Mouse (Mus musculus) MEL-GATA-1-ER (cell line): ENCODE data around the gene Cyp2f2.

ENCODE experiments used
- DNase-seq: peaks from one replicate; pipeline ENCODE4 v3.0.0-alpha.2; 2012; ENCODE audit warnings: low read depth; ENCODE audit errors: extremely low read depth

The Cyp2f2 gene

DNA sequence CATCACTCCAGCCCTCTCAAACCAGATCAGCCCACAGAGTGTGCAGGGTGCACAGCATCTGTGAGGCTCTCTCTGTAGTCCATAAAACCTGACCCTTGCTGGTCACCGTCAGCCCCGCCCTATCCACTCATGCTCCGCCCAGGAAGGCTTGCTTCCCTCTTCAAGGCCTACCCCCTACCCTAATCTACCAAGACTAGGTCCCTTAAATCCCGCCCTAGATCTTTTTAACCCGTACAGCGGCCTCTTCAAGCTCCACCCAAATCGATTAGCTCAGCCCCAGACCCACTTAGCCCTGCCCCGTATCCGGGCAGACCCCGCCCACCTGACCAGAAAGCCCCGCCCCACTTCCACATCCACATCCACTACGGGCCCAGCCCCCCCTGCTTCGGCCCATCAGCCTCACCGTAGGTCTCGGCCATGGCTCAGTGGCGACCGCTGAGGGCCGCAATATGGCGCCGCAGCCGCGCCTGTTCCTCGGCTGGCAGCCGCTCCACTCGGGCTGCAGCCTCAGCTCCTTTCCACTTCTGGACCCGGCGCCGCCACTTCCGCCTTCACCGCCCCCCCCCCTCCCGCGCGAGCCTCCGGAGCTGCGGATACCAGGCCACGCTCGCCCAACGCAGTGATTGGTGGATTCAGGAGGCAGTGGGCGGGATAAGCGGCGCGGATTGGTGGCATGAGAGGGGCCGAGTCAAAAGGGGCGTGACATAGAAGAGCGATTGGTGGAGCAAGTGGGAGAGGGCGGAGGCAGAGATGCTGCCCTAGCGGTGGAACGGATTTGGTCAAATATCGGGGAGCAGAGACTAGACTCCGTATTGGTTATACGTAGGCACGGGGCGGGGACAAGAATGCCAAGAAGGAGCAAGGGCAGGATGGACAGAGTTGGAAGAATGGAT is 58.9 kb downstream of the Cyp2f2 start, which contains the start of gene Rab4b:
Gene Rab4b, minus strand, starts transcription at position 573 of the 893 bp plus-strand sequence.
- DNase-seq: peak; percentile 97

DNA sequence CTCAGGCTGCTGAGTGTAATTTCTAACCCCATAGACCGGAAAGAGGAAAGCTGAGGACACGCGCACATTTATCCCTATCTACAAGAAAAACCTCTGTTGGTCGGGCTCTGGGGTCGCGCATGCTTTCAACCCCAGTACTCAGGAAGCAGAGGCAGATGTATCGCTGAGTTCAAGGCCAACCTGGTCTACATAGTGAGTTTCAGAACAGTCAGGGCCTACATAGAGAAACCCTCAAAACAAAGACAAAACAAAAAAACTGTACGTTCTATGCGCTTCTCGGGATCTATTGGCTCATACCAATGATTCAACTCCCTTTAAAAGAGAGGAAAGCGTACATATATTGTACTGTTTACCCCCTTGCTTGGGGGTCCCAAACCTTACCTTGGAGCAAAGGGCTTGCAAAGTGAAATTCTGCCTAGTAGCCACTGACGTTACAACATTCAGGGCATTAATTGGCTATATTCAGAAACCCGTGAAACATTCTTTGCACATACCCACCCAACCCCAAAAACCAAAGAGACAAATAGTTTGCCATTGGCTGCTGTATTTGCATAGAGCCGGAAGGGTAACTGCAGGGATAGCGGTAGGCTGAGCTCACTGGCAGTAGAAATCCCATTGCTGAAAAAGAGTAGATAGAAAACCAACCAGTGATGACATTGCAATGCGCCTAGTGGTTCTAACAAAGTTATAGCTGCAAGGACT is 59.7 kb downstream of the Cyp2f2 start:
- DNase-seq: peak; percentile 39

GRCm38 (mm10) chr7:27180036-27180435 is 60.3 kb downstream of the Cyp2f2 start:
- DNase-seq: no peak

- no peak for DNase-seq
These were observed 61.4 kb downstream of the Cyp2f2 start, which contains the start of the genes Gm21983 and Mia for GRCm38 (mm10) chr7:27180837-27181695. Gm21983 (minus strand) TSS chr7:27181086. Mia (minus strand) TSS chr7:27181157.

GRCm38 (mm10) chr7:27182498-27182897 is 62.8 kb downstream of the Cyp2f2 start:
- DNase-seq: no peak
